Mouse (Mus musculus) adrenal gland, postnatal 25 days (tissue): Measurements from ENCODE around the gene Etnk2. TPM values are rescaled to one million over a fixed set of nuclear protein-coding genes. Genes with fewer than 3 reads are reported as not detected.

ENCODE experiments used
- DNase-seq: peaks from one replicate; pipeline ENCODE4 v3.0.0; 2021; ENCODE audit warnings: mixed read lengths
- total RNA-seq: library from RNA; stranded (reverse); gene quantifications from 2 replicates; pipeline ENCODE4 v1.2.3, GENCODE M21; 2021

Gene Etnk2
- total RNA-seq, 1 experiment from 2014 or later = 5.9 TPM

DNA sequence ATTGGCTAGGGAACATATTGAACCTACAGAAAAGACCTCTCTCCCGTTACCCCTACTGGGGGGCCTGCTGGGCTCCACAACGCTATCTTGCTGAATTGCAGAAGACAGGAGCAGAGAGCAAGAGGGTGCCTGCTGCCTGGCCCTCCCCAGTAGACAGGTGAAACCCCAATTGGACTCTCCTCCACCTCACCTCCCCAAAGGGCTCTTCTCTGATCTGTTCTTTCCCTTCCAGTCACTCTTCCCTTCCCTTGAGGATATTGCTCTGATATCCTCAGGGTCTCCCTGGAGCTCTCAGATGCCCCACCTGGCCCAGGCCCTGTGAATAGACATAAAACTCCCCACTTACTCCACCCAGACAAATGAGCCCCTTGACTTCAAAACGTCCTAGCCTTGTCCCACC is 53.7 kb downstream of the Etnk2 start:
- no peak for DNase-seq

DNA sequence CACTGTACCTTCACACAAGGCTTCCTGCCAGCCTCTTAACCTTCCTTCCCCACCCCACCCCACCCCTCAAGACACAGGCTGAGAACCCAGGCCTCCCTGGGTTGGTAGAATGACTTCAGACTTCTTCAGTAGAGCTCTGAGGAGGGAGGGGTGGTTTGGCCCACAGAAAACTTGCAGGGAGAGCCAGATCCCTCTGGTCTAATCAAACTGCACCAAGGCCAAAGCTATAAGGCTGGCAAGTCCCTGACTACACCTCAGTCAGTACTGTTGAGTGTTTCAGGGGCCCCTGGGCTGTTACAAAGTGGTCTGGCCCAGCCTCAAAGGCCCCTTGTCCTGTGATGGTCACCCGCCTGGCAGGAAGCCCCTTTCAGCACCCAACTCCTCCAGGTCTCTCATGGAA is 54.2 kb downstream of the Etnk2 start:
- DNase-seq = no peak

DNA sequence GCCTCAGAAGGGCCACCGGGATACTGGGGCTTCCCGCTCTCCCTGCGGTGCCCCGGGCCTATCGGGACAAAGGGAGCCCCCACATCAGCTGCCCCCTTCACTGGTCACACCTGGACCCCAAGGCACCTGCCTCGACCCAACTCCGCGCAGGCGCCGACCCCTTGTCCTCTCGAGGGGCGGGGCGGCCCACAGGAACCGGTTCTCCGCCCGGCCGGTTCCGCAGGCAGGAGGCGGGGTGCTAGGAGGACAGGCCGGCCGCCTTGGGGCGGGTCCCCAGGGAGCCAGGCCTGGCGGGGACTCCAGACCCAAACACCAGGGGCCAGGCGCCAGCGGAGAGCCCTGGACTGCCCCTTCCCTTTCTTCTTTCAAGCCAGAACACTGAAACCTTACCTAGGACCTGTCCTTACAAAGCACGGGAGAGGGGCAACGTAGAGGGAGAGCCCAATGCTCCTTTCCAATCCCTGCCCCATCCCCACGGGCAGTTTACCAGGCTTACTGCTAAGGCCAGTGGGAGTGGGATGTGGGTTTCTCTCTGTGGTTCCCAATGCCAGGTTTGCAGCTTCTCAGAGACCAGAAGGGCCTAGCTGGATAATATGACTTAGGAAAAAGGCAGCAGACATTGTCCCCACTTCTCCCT is 54.9 kb downstream of the Etnk2 start:
- peak; percentile 87 for DNase-seq

DNA sequence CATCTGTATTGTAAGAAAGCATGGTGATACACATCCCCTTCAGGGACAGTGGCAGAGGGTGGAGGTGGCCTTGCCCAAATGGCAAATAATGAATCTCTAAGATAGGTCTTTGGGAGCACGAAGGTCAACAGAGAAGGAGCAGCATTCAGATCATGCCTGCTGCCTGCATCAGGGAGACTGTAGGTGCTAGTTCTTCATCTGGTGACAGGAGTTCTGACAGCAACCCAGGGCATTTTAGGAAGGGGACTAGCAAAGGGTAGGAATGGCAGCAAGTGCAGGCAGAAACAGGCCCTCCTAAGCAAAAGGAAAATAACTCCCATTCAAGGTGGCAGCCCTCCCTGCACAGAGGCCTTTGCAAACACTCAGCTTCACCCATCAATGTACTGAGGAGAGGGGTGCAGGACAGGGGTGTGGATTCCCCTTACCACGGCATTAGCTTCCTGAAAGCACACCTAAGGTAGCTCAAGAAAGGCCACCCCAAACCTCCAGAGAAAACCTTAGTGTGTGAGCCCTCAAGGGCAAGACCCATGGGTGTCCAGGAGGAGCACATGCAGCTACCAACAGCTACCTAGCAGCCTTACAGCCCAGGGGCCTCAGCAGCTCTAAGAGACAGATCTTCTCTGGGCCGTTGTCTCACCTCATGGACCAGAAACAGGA is 55.9 kb downstream of the Etnk2 start:
- no peak for DNase-seq

DNA sequence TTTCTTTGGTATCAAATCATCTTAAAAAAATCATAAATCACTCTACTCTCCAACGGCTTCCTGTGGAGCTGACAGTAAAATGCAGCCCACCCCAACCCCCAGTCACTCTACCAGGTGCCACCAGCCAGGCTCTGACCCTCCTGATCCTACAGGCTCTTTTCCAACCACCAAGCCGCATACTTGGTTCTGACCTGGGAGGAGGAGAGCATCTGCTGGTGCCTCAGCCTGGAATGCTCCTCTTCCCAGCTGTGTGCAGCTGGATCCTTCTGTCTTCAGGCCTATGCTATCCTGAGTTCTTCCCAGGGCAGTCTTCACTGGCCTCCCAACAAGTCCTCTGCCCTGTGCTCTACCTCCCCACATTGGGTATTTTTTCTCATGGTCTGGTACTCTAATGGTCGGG is 57.1 kb downstream of the Etnk2 start:
- DNase-seq = no peak

DNA sequence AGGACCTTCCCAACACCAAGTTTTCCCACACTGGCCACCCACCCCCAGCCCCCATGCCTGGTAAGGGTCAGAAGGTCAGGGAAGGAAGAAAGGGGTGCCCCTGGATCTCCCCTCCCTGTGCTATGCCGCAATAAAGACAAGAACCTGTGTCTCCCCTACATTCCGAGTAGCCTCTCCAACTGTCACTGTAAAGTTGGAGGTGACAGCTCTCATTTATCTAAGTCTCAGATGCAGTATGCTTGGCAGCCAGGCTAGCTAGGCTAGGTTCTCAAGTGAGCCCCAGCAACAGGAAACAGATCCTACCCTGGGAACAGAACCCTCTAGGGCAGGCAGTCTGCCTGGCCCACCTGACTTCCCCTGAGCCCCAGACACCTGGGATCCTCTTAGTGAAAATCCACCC is 57.7 kb downstream of the Etnk2 start:
- DNase-seq = no peak

DNA sequence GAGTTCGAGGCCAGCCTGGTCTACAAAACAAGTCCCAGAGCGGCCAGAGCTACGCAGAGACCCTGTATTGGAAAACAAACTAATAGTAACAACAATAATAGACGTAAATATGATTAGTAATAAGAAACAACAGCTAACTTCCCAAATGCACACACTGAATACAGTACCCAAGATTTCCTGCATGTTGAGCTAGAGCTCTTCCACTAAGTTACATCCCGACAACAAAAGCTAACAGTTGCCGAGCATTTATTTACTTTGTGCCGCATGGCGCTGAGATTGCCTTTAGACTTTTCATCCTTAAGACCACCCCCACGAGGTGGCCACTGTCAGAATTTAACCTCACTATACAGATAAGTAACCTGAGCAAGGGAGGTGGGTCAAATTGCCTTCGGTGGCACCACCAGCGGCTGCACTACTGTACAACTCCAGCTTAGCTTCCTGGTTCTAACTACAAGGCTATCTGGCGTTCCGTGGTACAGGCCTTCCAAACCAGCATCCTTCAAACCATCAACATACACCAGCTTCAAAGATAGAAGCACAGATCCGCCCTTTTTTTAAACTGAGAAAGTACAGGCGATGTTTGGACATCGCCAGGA is 58.7 kb downstream of the Etnk2 start:
- DNase-seq = no peak

DNA sequence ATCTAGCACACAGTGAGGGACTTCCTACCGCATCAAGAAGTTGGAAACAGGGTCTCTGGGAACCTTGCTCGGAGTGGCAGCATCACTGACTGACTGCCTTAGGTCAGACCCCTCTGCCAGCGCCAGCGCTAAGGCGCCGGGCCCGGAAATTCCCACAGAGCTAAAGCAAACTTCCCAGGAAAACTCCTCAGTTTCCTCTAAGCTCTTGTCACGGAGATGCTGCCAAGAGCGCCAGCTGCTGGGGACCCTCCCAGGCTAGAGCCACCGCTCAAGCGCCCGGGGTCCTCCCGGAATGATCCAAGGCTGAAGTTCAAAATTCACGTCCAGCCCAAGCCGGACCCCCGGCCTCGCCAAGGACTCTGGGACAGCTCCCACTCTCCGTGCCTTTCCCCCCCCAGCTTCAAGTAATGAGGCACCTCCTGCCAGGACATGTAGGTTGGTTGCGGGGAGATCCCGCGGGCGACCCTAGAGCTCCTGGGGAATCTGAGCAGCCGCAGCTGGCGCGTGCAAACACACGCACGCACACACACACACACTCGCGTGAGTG is 59.3 kb downstream of the Etnk2 start:
- DNase-seq = peak; percentile 32

DNA sequence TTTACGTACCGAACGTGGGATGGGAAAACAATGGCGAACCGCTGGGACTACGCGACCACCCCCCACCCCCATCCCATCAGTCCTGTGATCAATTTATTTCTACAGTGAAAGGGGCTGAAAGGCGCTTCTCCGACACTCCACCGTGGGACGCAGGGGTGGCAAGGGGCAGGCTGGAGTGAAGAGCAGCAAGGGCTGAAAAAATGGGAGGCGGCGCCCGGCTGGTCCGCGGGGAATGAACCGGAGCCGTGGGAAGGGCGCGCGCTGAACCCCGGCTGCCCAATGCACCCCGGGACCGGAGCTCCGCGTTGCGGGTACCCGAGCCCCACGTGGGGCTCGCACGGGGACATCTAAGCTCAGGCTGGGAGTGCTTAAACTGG is 59.8 kb downstream of the Etnk2 start:
- DNase-seq = peak; percentile 37

DNA sequence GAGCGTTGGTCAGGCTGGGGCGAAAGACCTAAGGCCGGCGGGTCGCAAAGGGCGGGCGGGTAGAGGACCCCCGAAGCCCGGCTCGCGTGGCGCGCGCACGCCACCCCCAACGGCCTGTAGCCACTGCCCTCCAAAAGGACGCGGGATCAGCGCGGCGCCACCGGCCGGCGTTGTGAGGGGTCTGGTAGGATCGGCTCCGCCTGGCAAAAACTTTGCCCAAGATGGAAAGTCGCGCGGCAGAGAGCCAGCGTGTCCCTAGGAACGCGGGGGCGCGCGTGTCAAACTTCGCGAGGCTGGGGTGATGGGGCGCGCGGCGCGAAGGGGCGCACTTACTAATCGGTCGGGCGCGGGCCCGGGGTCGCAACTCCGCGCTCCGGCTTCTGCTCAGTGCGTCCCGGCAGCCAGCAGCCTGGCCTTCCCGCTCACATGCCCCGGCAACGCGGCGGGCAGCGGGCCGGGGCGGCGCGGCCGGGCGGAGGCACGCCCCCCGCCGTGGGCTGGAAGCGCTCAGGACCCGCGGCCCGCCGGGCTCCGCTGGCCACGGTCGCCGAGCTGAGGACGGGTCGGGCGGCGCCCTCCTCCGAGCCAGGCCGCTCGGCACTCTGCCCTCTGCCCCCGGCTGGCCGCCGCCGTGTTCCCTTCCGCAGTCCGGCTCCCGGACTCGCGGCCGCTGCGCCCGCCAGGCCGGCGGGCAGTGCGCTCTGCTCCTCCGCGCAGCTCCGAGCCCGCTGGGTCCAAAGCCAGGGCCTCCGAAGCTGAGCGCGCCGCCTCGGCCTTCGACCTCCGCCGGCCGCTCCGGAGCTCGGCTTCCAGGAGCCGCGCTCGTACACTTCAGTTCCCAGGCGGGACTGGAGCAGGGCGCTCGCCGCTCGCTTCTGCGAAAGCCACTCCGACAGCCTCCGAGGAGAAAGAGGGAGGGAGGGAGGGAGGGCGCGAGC is 60.4 kb downstream of the Etnk2 start, which contains the start of gene Sox13:
Gene Sox13 (minus strand): TSS at position 835 of the 938 bp plus-strand sequence.
- peak; percentile 78 for DNase-seq

DNA sequence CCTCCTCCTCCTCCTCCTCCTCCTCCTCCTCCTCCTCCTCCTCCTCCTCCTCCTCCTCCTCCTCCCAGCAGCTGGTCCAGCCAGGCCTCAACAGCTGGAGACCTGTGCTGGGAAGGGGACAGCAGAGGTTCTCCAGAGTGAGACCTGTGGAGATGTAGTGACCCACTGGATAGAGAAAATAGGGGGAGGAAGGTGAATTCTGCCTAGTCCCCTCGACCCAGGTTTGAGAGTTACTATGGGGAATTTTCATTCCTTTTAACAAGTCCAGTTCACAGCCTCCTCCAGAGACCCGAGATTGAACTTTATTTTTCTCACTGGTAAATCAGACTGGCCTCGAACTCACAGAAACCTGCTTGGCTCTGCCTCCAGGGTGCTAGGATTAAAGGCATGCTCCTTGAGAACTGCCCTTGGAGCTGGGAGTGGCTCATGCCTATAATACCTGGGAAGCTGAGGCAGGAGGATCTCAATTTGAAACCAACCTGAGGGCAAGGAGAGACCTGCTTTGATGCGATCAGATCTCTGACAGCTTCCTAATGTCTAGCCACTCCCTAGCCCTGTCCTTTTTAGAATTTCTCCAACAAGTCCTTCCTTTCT is 61.3 kb downstream of the Etnk2 start:
- DNase-seq = no peak

Other genes starting within 250 kb of the Etnk2 start
- gene Ppp1r15b, start 232.4 kb upstream of the Etnk2 start, total RNA-seq = 82.5 and 88.1 TPM in 2 replicates
- 13.5 and 18.4 TPM in 2 replicates for gene Plekha6, start 199.4 kb upstream of the Etnk2 start, total RNA-seq
- 0.43 and 1.0 TPM in 2 replicates for gene Golt1a, start 53.8 kb upstream of the Etnk2 start, total RNA-seq
- gene Kiss1, start 41.7 kb upstream of the Etnk2 start, total RNA-seq = not detected in 2 replicates
- 3.9 and 6.0 TPM in 2 replicates for gene Ren1, start 13.1 kb upstream of the Etnk2 start, total RNA-seq
- 20.0 and 21.3 TPM in 2 replicates for gene Sox13, start 60.8 kb downstream of the Etnk2 start, total RNA-seq
- 107 and 123 TPM in 2 replicates for gene Snrpe, start 246.7 kb downstream of the Etnk2 start, total RNA-seq